Mouse (Mus musculus): ENCODE results near the gene Midn.
"Not testable (repeated sequence)": the region's sequence is repeated elsewhere in the genome, so short reads cannot be mapped to it uniquely, and the experiment has no call there.

The Midn gene

GRCm38 (mm10) chr10:80159021-80159560 is 11.0 kb downstream of the Midn start:
- DNase-seq (ENCODE audit: low spot score): no peak

DNA sequence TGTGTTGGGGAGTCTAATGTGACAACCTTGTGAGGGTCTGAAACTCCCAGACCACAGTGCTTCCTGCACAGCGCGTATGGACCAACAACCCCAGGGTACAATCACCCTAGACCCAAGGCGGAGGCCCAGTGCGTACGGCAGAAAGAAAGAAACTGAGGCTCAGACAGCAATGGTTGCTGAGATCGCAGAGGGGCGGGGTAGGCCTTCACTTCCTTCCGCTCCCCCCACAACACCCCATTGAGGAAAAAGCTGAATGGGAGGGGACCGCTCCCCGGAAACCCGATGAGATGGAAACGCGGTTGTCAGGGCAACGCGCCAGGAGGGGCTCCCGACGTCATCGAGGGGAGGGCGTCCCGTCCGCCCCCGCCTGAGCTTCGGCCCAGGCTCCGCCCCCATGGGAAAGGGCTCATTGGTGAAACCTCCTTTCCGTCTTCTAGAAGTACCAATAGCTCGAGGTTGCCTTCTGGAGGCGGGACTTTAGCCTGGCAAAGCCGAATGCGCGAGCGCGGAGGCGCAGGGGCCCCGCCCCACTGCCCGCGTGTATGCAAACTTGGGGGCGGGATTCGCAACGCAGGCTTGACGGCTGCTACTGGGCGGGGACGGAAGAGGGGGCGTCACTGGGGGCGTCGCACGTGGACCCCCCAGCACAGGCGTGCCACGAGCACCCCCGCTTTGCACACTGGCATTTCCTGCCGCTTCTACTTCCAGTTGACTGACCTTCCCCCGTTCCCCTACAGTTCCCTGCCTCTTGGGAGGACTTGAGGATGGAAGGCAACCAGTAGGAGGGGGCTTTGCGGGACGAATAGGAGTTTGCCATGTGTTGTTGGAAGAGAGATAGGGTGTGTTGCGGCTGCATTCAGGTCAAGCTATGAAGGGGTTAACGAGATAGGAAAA is 11.7 kb downstream of the Midn start:
- DNase-seq (ENCODE audit: low spot score): peak; percentile 98

DNA sequence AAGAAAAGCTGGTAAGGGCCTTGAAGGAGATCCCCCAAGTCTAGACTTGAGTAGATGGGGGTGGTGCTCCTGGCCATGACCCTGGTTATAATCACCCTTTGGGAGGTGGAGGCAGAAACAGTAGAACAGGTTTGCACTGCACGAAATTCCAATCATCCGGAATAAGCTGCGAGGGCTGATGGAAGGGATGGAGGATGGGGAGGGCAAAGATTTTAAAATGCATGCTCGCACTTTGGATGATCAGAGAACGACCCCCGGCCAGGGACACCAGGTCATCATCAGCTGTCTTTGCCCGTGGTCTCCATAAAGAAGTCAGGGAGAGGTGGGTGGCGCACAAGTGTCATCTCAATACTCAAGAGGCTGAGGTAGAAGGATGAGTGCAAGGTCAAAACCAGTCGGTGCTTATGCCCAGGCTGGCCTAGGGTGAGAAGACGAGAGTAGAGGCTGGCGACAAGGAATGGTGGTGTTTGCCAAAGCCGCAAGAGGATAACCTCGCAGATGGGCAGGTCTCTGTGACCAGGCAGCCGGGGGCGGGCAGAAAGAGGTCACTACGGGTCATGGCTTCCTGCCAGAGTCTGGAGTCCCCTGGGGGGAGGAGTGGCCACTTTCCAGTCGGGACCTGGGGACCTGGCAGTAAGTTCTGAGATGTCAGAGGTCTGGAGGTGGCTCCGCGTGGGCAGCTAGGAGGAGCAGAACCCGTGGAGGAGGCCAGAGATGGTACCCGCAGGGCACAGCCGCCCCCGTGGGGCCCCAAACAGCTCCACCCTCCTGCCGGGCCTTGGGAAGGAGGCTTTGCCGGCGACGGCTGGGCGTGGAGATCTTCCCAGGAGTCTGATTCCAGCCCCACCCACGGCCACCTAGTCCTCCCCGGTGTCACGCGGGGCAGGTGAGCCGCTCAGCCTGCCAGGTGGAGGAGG is 12.6 kb downstream of the Midn start:
- DNase-seq (ENCODE audit: low spot score): peak; percentile 90

DNA sequence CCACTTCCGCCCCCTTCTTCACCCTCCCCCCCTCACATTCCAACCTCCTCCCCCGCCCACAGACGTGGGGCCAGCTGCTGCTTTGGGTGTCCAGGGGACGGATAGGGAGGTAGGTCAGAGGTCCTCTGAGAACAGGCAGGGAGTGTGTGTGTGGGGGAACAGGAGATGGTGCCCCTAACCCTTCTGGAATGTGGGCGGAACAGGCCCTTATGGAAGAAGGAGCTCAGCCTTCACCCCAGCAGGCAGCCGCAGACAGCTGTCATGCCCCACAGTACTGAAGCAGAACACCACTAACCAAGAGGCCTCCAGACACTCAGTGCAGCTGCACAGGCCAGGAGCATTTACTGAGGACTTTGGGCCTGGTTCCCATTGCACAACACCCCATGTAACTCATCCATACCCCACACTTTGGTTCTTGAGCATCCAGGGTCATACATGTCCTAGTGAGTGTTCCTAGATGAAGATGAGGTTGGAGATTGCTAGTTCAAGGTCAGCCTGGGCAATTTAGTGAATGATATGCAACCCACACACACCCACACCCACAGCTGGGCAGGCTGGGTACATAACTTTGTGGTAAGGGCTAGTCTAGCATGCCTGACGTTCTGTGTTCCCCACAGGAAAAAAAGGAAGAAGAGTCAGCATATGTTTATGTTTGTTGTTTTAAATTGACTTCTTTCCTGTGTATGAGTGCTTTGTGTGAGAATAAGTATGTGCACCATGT is 13.6 kb downstream of the Midn start:
- DNase-seq (ENCODE audit: low spot score): no peak

DNA sequence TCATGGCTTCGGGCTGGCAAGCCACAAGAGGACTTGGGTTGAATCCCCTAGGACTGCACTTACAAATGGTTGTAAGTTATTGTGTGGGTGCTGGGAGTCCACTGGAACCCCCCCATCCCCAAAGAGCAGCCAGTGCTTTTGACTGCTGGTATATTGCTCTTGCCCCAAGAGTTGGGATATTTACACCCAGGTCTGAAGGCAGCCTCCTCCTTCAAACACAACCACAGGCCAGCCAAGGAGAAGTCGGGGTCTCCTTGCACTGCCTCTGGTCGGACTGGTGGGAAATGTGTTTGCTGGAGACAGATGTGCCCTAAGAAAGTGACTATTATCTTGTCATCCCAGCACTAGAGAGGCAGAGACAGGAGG is 14.2 kb downstream of the Midn start:
- no peak for DNase-seq (ENCODE audit: low spot score)

DNA sequence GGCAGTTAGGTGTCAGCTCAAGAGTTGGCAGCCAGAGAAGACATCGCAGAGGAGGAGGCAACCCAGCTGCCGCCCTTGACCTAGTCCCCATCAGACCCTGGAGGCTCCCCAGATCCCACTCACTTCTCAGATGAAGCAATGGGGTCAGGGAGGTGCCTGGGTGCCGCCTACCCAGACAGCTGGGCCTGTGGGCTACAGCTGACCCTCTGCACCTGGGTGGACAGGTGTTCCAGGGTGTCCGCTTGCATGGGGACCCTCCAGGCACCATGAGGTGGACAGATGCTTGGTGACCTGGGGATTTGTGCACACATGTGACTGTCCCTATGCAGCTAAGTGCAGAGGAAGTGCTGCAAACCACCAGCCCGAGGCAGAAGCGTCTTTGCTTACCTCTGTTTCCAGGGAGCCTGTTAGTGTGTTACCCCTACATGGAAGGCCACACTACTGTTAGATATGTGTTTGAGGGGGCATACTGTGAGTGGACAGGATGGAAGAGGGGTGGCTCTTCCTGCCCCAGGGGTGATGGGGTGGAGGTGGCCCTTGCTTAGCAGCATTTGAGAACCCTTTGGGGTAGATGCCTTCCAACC is 14.7 kb downstream of the Midn start:
- no peak for DNase-seq (ENCODE audit: low spot score)

DNA sequence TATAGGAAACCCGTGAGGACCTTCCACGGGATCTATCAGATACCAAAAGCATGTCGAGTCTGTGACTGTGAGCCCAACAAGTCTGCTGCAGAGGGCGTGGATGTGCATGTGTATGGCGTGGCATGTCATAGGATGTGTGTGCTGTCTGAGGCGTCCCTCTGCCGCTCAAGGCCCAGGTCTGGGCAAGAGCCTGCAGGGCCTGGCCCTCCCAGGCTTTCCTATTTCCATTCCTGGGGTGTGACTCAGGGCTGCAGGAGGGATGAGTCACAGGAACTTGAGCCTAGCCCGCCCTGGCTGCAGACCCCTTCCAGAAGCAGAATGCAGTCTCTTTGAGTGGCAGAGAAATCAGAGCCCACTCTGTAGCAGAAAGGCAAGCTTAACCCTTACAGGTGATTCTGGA is 15.6 kb downstream of the Midn start:
- DNase-seq (ENCODE audit: low spot score): no peak

GRCm38 (mm10) chr10:80164161-80164997 is 16.3 kb downstream of the Midn start:
- DNase-seq (ENCODE audit: low spot score): no peak

DNA sequence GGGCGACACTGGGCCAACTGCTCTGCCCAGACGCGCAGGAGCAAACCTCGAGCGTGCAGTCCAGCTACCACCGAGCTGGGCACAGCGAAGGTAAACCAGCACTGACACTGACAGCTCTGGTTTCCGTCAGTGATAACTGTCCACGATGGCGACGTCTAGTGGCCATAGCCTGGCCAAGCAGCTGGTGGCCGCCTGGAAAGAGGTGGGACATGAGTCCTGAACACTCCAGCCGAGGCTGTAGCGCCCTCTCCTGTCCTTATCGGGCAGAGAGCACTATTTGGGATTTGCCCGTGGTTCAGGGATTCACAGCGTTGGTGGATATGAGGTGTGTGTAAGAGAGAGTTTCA is 16.9 kb downstream of the Midn start:
- DNase-seq (ENCODE audit: low spot score): peak; percentile 96

DNA sequence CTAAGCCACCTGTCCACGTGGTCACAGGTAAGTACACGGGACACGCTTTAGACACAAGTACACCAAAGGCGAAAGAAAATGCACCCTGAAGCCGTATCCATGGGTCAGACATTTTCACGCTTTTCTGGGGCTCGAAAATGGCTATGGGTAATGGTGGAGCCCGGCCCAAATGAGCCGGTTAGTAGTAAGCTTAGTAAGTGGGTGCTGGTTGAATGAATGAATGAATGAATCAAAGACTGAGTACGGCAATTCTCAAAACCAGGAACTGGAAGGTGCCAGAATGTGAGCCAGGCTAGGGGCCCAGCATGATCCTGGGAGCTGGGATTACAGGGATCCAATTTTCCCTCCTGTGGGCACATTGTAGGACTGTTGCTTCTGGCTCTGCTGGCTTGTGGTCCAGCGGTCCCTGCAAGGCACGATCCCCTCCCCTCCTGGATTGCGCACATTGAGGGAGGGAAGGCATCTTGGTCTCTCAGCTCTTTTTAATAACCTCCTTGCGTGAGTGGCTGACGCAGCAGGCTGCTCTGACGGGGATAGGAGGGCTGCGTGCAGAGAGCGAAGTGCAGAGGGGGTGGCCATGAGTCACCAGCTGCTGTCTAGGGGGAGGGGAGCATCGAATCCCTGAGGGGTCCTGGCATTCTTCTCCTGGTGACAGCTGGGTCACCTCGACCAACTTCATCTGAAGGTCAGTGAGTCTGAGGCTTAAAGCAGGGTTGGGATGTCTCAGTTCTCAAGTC is 17.5 kb downstream of the Midn start, which contains the start of gene Cirbp:
Gene Cirbp (plus strand): TSS at position 594 of the 737 bp plus-strand sequence.
- no peak for DNase-seq (ENCODE audit: low spot score)

GRCm38 (mm10) chr10:80166136-80166535 is 18.1 kb downstream of the Midn start:
- DNase-seq (ENCODE audit: low spot score): not testable (repeated sequence)

GRCm38 (mm10) chr10:80167460-80168037 is 19.5 kb downstream of the Midn start:
- peak; percentile 99 for DNase-seq (ENCODE audit: low spot score)

- DNase-seq (ENCODE audit: low spot score): peak; percentile 92
Measured at GRCm38 (mm10) chr10:80168038-80168661, 20.1 kb downstream of the Midn start.

DNA sequence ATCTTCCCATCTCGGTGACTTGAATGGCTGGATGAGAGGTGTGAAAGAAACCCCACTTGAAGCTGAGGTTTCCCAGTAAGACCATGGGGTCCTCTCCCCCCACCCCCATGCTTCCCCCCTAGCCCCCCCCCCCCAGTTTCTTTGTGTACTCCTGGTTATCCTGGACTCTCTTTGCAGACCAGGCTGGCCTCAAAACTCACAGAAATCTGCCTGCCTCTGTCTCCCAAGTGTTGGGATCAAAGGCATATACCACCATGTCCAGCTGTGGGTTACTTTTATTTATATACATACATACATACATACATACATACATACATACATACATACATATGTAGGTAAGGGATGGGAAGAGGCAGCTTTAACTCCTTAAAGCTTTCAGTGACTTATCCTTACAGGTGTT is 21.0 kb downstream of the Midn start:
- no peak for DNase-seq (ENCODE audit: low spot score)

- no peak for DNase-seq (ENCODE audit: low spot score)
Measured at GRCm38 (mm10) chr10:80169651-80170050, 21.6 kb downstream of the Midn start.

- no peak for DNase-seq (ENCODE audit: low spot score)
Measured at GRCm38 (mm10) chr10:80170052-80170451, 22.0 kb downstream of the Midn start.

- DNase-seq (ENCODE audit: low spot score): no peak
Measured at GRCm38 (mm10) chr10:80170601-80171021, 22.5 kb downstream of the Midn start.

DNA sequence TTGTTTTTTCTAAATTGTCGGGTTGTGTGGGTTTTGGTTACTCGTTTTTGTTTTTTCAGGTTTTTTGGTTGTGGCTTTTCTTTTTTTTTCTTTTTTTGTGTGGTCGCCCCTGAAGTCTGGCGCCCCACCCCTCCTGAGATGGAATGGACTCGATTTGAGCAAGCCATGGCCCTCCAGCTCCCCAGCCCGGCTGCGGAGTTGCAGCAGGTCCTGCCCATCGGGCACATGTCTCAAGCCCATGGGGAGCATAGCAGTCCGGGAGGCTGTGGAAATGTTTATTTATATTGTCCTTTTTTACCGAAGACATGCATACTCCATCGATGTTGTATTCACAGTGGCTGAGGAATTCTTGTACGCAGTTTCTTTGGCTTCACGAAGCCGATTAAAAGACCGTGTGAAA is 23.2 kb downstream of the Midn start:
- DNase-seq (ENCODE audit: low spot score): no peak

All from ovary, postnatal 14 days (tissue).